Mouse (Mus musculus): ENCODE measurements around the gene Krtap4-8. TPM values are rescaled to one million over a fixed set of nuclear protein-coding genes. Genes with fewer than 3 reads are reported as not detected.

The Krtap4-8 gene
- not detected for total RNA-seq (2023)

GRCm38 (mm10) chr11:99780604-99781003, at the start of gene Krtap4-8:
Gene Krtap4-8 (minus strand): TSS chr11:99780704.

GRCm38 (mm10) chr11:99815566-99815965, 35.1 kb upstream of the Krtap4-8 start, which contains the start of gene Gm11564:
Gene Gm11564 (minus strand): TSS chr11:99815666.

DNA sequence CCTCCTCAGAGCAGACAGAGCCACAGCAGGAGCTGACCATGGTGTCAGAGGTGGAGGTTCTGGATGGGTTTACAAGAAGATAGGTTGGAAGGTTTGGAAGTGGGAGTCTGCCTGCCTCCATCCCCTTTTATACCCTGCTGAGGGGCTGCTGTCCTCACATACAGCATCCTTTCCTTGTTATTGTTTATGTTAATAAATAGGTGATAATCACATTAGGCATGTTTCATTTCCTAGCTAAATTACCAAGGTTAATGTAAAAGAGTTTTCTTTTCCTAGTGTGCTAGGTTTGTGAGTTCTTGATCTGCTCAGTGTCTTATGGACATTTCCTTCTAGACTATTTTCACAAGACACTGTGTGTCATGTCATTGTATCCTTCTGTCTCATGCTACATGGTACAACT, 29.3 kb upstream of the Krtap4-8 start, which contains the start of gene Krtap4-13:
Krtap4-13 (minus strand) TSS at position 101 of the 400 bp plus-strand sequence.

DNA sequence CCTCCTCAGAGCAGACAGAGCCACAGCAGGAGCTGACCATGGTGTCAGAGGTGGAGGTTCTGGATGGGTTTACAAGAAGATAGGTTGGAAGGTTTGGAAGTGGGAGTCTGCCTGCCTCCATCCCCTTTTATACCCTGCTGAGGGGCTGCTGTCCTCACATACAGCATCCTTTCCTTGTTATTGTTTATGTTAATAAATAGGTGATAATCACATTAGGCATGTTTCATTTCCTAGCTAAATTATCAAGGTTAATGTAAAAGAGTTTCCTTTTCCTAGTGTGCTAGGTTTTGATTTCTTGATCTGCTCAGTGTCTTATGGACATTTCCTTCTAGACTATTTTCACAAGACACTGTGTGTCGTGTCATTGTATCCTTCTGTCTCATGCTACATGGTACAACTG, 23.8 kb upstream of the Krtap4-8 start, which contains the start of gene Gm11554:
Gm11554 (minus strand) TSS at position 101 of the 400 bp plus-strand sequence.

DNA sequence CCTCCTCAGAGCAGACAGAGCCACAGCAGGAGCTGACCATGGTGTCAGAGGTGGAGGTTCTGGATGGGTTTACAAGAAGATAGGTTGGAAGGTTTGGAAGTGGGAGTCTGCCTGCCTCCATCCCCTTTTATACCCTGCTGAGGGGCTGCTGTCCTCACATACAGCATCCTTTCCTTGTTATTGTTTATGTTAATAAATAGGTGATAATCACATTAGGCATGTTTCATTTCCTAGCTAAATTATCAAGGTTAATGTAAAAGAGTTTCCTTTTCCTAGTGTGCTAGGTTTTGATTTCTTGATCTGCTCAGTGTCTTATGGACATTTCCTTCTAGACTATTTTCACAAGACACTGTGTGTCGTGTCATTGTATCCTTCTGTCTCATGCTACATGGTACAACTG, 18.3 kb upstream of the Krtap4-8 start, which contains the start of gene Gm11569:
Gm11569 (minus strand) TSS at position 101 of the 400 bp plus-strand sequence.

GRCm38 (mm10) chr11:99793367-99793766, 12.9 kb upstream of the Krtap4-8 start, which contains the start of gene Gm11596:
Gene Gm11596 (minus strand): TSS chr11:99793467.

GRCm38 (mm10) chr11:99784900-99785299, 4.4 kb upstream of the Krtap4-8 start, which contains the start of gene Krtap4-9:
Gene Krtap4-9 (plus strand): TSS chr11:99785200.

GRCm38 (mm10) chr11:99772813-99773212, 7.7 kb downstream of the Krtap4-8 start, which contains the start of gene Gm11595:
Gene Gm11595 (minus strand): TSS chr11:99772913.

DNA sequence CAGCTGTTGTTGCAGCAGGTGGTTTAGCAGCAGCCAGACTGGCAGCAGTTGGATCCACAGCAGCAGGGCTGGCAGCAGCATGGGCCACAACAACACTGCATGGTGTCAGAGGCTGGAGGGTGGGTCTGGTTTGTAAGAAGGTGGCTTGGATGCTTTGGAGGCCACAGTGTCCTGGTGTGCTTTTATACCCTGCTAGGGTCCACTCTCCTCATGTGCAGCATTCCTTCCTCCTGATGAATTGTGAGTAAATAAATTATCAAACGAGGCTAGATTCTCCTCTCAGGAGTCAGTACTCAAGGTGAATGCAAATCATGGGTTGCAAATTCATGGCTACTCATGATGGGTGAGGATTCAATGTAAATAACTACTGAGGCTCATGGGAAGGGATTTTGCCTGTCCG, 46.3 kb downstream of the Krtap4-8 start, which contains the start of gene Gm14180:
Gm14180 (minus strand) TSS at position 101 of the 400 bp plus-strand sequence.

Other genes with a start within 250 kb of the Krtap4-8 start
- not detected for gene Krt40, start 237.5 kb downstream of the Krtap4-8 start, total RNA-seq (2023)
- not detected for gene Krtap3-3, start 229.8 kb downstream of the Krtap4-8 start, total RNA-seq (2023)
- not detected for gene Krtap3-2, start 223.9 kb downstream of the Krtap4-8 start, total RNA-seq (2023)
- gene Gm11939, start 221.2 kb downstream of the Krtap4-8 start, total RNA-seq (2023) = not detected
- not detected for gene Krtap3-1, start 214.1 kb downstream of the Krtap4-8 start, total RNA-seq (2023)
- not detected for gene Krtap1-5, start 199.7 kb downstream of the Krtap4-8 start, total RNA-seq (2023)
- gene Krtap1-4, start 197.1 kb downstream of the Krtap4-8 start, total RNA-seq (2023) = not detected
- not detected for gene Krtap1-3, start 189.4 kb downstream of the Krtap4-8 start, total RNA-seq (2023)
- gene Krtap9-3, start 182.6 kb downstream of the Krtap4-8 start, total RNA-seq (2023) = not detected
- gene Gm11938, start 177.4 kb downstream of the Krtap4-8 start, total RNA-seq (2023) = not detected
- not detected for gene Gm11937, start 170.5 kb downstream of the Krtap4-8 start, total RNA-seq (2023)
- not detected for gene Krtap2-4, start 165.9 kb downstream of the Krtap4-8 start, total RNA-seq (2023)
- gene Gm11562, start 160.3 kb downstream of the Krtap4-8 start, total RNA-seq (2023) = not detected
- not detected for gene Krtap4-1, start 152.5 kb downstream of the Krtap4-8 start, total RNA-seq (2023)
- gene Krtap4-2, start 145.6 kb downstream of the Krtap4-8 start, total RNA-seq (2023) = not detected
- not detected for gene Krtap4-7, start 136.6 kb downstream of the Krtap4-8 start, total RNA-seq (2023)
- not detected for gene Gm11555, start 130.5 kb downstream of the Krtap4-8 start, total RNA-seq (2023)
- not detected for gene Gm11563, start 121.7 kb downstream of the Krtap4-8 start, total RNA-seq (2023)
- not detected for gene Krtap4-6, start 114.7 kb downstream of the Krtap4-8 start, total RNA-seq (2023)
- gene Gm14190, start 90.0 kb downstream of the Krtap4-8 start, total RNA-seq (2023) = not detected
- gene Gm14180, start 46.4 kb downstream of the Krtap4-8 start, total RNA-seq (2023) = not detected
- not detected for gene Gm11595, start 7.8 kb downstream of the Krtap4-8 start, total RNA-seq (2023)
- gene Krtap4-9, start 4.5 kb upstream of the Krtap4-8 start, total RNA-seq (2023) = not detected
- gene Gm11596, start 12.8 kb upstream of the Krtap4-8 start, total RNA-seq (2023) = not detected
- gene Gm11569, start 18.2 kb upstream of the Krtap4-8 start, total RNA-seq (2023) = not detected
- gene Gm11554, start 23.7 kb upstream of the Krtap4-8 start, total RNA-seq (2023) = not detected
- gene Krtap4-13, start 29.2 kb upstream of the Krtap4-8 start, total RNA-seq (2023) = not detected
- gene Gm11564, start 35.0 kb upstream of the Krtap4-8 start, total RNA-seq (2023) = not detected
- gene 2300003K06Rik, start 57.4 kb upstream of the Krtap4-8 start, total RNA-seq (2023) = not detected
- gene Krtap4-16, start 70.9 kb upstream of the Krtap4-8 start, total RNA-seq (2023) = not detected
- not detected for gene Gm11568, start 77.2 kb upstream of the Krtap4-8 start, total RNA-seq (2023)
- not detected for gene Gm11559, start 83.8 kb upstream of the Krtap4-8 start, total RNA-seq (2023)
- gene Krtap9-1, start 92.7 kb upstream of the Krtap4-8 start, total RNA-seq (2023) = not detected
- gene Gm11567, start 98.5 kb upstream of the Krtap4-8 start, total RNA-seq (2023) = not detected
- not detected for gene Krtap31-1, start 127.2 kb upstream of the Krtap4-8 start, total RNA-seq (2023)
- not detected for gene Gm11565, start 134.0 kb upstream of the Krtap4-8 start, total RNA-seq (2023)
- not detected for gene Krtap31-2, start 155.6 kb upstream of the Krtap4-8 start, total RNA-seq (2023)
- not detected for gene Krtap9-5, start 167.8 kb upstream of the Krtap4-8 start, total RNA-seq (2023)
- gene Krtap29-1, start 198.3 kb upstream of the Krtap4-8 start, total RNA-seq (2023) = not detected
- not detected for gene Krtap16-1, start 205.9 kb upstream of the Krtap4-8 start, total RNA-seq (2023)
- not detected for gene Krtap17-1, start 213.3 kb upstream of the Krtap4-8 start, total RNA-seq (2023)
- not detected for gene Krt33a, start 235.5 kb upstream of the Krtap4-8 start, total RNA-seq (2023)
- gene Krt33b, start 249.2 kb upstream of the Krtap4-8 start, total RNA-seq (2023) = not detected

Data from neutrophil, adult 83 days (primary cell).